Mouse (Mus musculus) midbrain, embryonic 15.5 days (tissue): ENCODE results near the gene Pxk. TPM values are rescaled to one million over a fixed set of nuclear protein-coding genes. Genes with fewer than 3 reads are reported as not detected.
"Not testable (repeated sequence)": the region's sequence is repeated elsewhere in the genome, so short reads cannot be mapped to it uniquely, and the experiment has no call there.

Source experiments
- ATAC-seq: fragments of 200-750 bp; cut with Nextera tagmentation; replicated peaks from 2 replicates; pipeline ENCODE4 v1.8.0; 2017; ENCODE audit warnings: moderate TSS enrichment
- H3K27ac ChIP-seq: fragments of 300-500 bp; sonication (generic); 2 replicates; pipeline ENCODE4 v1.5.1; 2015; ENCODE audit warnings: mild to moderate bottlenecking, inconsistent platforms
- H3K27me3 ChIP-seq: fragments of 300-500 bp; sonication (generic); replicated peaks from 2 replicates; pipeline ENCODE4 v1.6.1; 2015; ENCODE audit warnings: inconsistent platforms
- H3K36me3 ChIP-seq: fragments of 300-500 bp; sonication (generic); replicated peaks from 2 replicates; pipeline ENCODE4 v1.6.1; 2015; ENCODE audit warnings: inconsistent platforms
- H3K4me1 ChIP-seq: fragments of 300-500 bp; sonication (generic); 2 replicates; pipeline ENCODE4 v1.6.1; 2015; ENCODE audit warnings: inconsistent platforms
- H3K4me2 ChIP-seq: fragments of 300-500 bp; sonication (generic); 2 replicates; pipeline ENCODE4 v1.6.1; 2015; ENCODE audit warnings: inconsistent platforms, mild to moderate bottlenecking, moderate library complexity
- H3K4me3 ChIP-seq: fragments of 300-500 bp; sonication (generic); 2 replicates; pipeline ENCODE4 v1.5.1; 2015; ENCODE audit warnings: mild to moderate bottlenecking, inconsistent platforms
- H3K9ac ChIP-seq: fragments of 300-500 bp; sonication (generic); 2 replicates; pipeline ENCODE4 v1.6.1; 2015; ENCODE audit warnings: mild to moderate bottlenecking, inconsistent platforms
- H3K9me3 ChIP-seq: fragments of 300-500 bp; sonication (generic); 2 replicates; pipeline ENCODE4 v1.6.1; 2016; ENCODE audit warnings: inconsistent platforms
- WGBS: fragments of 180-500 bp; shearing (Covaris S2); methylation state at CpG from one replicate; pipeline ENCODE4 v1.1.7; 2015; ENCODE audit warnings: mixed read lengths; 5-methylcytosine and 5-hydroxymethylcytosine counted together
- polyA plus RNA-seq: library from polyadenylated mRNA; unstranded; fragments of >200 nt; fragmentation: Nextera tagmentation; extraction: Ambion mirVana; gene quantifications from 2 replicates; pipeline ENCODE4 v1.2.1, GENCODE M21; 2015

Pxk gene
- polyA plus RNA-seq, 1 experiment from 2014 or later: 67.5 TPM

DNA sequence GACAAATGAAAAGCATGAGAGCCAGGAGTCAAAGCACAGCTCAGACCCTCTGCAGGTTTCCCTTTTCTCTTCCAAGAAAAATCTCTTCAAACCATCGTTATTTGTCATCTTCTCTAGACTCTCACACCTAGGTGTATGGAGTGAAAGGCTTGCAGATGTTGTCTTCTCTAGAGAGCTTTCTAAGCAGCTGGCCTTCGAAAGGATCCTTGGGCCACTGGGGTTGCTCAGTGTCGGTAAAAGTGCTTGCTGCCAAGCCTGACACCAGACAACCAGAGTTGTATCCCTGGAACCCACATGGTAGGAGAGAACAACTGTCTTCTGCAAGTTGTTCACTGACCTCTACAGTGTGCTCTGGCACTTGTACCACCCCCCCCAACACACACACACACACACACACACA lies 61.1 kb downstream of the Pxk start:
- H3K4me1 ChIP-seq: no peaks in the 10 kb centered on the region
- peaks cover 25% of the 10 kb centered on the region for H3K36me3 ChIP-seq
- WGBS: 89% methylated on average over 3 of the region's 3 CpGs

DNA sequence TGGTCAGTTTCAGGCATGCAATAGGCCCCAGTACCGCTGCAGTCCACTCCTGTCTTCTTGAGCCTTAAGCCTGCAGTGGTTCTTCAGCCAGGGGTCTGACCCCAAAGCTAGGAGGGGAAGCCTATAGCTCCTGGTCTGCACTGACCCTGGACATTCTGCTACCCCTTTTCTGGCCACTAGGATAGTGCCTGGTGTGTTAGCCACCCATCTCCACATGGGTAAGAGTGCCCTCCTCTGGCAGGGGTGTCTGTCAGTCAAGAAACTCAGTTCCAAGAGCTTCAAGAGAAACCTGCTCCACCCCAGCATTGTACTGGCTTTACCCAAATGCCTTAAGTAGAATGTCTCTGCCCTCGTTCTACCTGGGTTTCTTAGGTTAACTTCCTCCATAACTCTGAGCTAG lies 63.8 kb downstream of the Pxk start:
- Histone ChIP-seq H3K9me3 (no peaks in the 10 kb centered on the region), H3K9ac (no peak overlapping the region), H3K4me1 (no peaks in the 10 kb centered on the region), H3K27me3 (no peaks in the 10 kb centered on the region), H3K27ac (no peak overlapping the region), H3K4me2 (no peak overlapping the region), H3K36me3 (peaks cover 44% of the 10 kb centered on the region), H3K4me3 (no peak overlapping the region)
- no peak for ATAC-seq
- 92% methylated on average over 2 of the region's 2 CpGs for WGBS

More for the DNA sequence above, 61.1 kb downstream of the Pxk start:
- no peaks in the 10 kb centered on the region for H3K27me3 ChIP-seq
- no peak overlapping the region for H3K4me3 ChIP-seq
- no peak overlapping the region for H3K4me2 ChIP-seq
- ATAC-seq: no peak
- no peak overlapping the region for H3K27ac ChIP-seq
- H3K9ac ChIP-seq: no peak overlapping the region
- H3K9me3 ChIP-seq: no peaks in the 10 kb centered on the region

DNA sequence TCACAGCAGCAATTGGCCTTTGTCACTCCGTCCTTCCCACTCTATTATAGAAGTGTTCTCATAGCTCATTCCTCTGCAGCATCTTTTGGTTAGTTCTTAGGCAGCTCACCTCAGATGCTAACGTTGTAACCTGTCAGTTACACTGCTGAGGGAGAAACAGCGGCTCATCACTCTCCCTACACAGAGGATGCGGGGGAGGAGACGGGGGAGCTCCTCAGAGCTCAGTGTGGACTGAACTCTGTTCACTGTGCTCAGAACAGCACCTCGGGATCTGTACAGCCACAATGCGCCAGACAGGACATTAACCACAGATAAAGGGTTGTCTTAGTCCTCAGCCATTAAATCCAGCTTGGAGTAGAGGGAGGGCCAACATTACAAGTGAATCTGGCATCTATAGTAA lies 66.5 kb downstream of the Pxk start:
- Histone ChIP-seq H3K9me3 (no peaks in the 10 kb centered on the region), H3K36me3 (peaks cover 58% of the 10 kb centered on the region), H3K4me3 (no peak overlapping the region), H3K9ac (no peak overlapping the region), H3K4me2 (no peak overlapping the region), H3K4me1 (no peaks in the 10 kb centered on the region), H3K27me3 (no peaks in the 10 kb centered on the region), H3K27ac (no peak overlapping the region)
- WGBS: 85% methylated on average over 7 of the region's 7 CpGs
- no peak for ATAC-seq

- Histone ChIP-seq H3K9me3 (no peaks in the 10 kb centered on the region), H3K27me3 (no peaks in the 10 kb centered on the region), H3K4me1 (peaks cover 8% of the 10 kb centered on the region), H3K4me3 (peak within 1 kb of the TSS; percentile 67), H3K27ac (peak within 1 kb of the TSS; percentile 85), H3K9ac (peak within 1 kb of the TSS; percentile 79), H3K4me2 (peak within 1 kb of the TSS; percentile 88), H3K36me3 (peaks cover 21% of the 10 kb centered on the region)
- ATAC-seq: peak; percentile 99
- WGBS: under 1% methylated on average over 64 of the region's 64 CpGs
These were observed 74.7 kb downstream of the Pxk start, which contains the start of gene Pdhb for GRCm38 (mm10) chr14:8172507-8173410. Gene Pdhb, minus strand, starts transcription at chr14:8173025.

GRCm38 (mm10) chr14:8173542-8174250 lies 75.7 kb downstream of the Pxk start:
- 23% methylated on average over 6 of the region's 7 CpGs for WGBS
- H3K4me1 ChIP-seq, H3K27me3 ChIP-seq, H3K9me3 ChIP-seq: not testable (repeated sequence)
- peak overlapping the region; percentile 81 for H3K27ac ChIP-seq
- H3K4me3 ChIP-seq: peak overlapping the region; percentile 67
- peak overlapping the region; percentile 88 for H3K4me2 ChIP-seq
- peak overlapping the region; percentile 49 for H3K9ac ChIP-seq
- peak; percentile 31 for ATAC-seq
- H3K36me3 ChIP-seq: peaks cover 13% of the 10 kb centered on the region

DNA sequence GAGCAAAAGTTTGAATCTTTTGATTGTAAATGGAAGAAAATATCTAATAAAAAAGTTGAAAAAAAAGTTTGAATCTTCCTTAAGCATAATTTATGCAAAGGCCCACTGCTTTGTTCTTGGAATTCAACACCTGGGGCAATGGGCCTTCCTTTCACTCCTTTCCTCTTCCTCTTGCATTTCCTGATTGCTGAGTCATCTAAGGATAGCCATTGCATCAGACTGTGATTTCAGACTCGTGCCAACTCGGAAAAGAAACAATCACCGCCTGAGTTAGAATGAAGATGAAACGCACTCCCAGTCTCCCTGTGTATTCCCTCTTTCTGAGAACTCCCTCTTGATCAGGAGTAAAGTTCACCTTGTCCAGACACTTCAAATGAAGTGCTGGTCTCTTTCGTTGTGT lies 76.6 kb downstream of the Pxk start:
- no peak overlapping the region for H3K27ac ChIP-seq
- H3K27me3 ChIP-seq: no peaks in the 10 kb centered on the region
- 86% methylated on average over 5 of the region's 5 CpGs for WGBS
- peaks cover 8% of the 10 kb centered on the region for H3K4me1 ChIP-seq
- H3K36me3 ChIP-seq: peaks cover 4% of the 10 kb centered on the region
- no peak for ATAC-seq
- no peak overlapping the region for H3K4me3 ChIP-seq
- H3K9me3 ChIP-seq: no peaks in the 10 kb centered on the region
- H3K9ac ChIP-seq: no peak overlapping the region
- no peak overlapping the region for H3K4me2 ChIP-seq

DNA sequence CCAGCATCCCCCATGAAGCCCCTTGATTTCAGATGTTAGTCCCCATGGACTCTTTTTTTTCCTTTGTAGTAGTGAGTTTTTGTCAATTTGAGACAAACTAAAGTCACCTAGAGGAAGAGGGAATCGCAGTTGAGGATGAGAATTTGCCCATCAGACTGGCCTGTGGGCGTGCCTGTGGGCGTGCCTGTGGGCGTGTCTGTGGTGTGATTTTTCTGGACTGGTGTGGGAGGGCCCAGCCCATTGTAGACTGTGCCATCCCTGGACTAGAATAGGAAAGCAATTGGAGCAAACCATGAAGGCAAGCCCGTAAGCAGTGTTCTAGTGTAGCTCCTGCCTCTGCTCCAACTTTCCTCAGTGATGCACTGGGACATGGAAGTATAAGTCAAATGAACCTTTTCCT lies 78.2 kb downstream of the Pxk start:
- ATAC-seq: no peak
- Histone ChIP-seq H3K36me3 (no peaks in the 10 kb centered on the region), H3K27ac (no peak overlapping the region), H3K4me1 (peaks cover 8% of the 10 kb centered on the region), H3K27me3 (no peaks in the 10 kb centered on the region), H3K9me3 (no peaks in the 10 kb centered on the region), H3K4me2 (no peak overlapping the region), H3K9ac (no peak overlapping the region), H3K4me3 (no peak overlapping the region)
- WGBS: 58% methylated on average over 5 of the region's 5 CpGs

- ATAC-seq: no peak
- H3K27ac ChIP-seq: no peak overlapping the region
- H3K9me3 ChIP-seq: no peaks in the 10 kb centered on the region
- no peak overlapping the region for H3K9ac ChIP-seq
- H3K27me3 ChIP-seq: no peaks in the 10 kb centered on the region
- no peak overlapping the region for H3K4me3 ChIP-seq
- H3K4me2 ChIP-seq: no peak overlapping the region
- no peaks in the 10 kb centered on the region for H3K36me3 ChIP-seq
- WGBS: 76% methylated on average over 4 of the region's 4 CpGs
- no peaks in the 10 kb centered on the region for H3K4me1 ChIP-seq
These were observed 82.5 kb downstream of the Pxk start for GRCm38 (mm10) chr14:8180371-8181035.

DNA sequence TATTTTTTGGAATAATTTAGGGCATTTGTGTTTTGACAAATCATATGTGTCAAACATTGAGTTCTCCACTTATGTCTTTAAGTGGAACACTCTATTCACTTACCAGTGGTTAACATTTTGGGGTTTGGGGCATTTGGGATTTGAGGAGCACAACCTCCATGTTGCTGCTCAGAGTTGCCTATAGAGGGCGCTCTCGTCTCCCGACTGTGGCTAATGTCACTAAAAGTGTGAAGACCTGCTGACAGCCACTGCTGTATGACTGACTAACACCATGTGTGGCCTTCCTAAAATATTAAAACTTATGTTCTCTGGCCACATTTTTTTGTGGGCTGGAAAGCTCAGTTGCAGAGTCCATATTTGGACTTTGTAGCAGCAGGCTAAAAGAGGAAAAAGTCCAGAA lies 85.3 kb downstream of the Pxk start:
- no peak overlapping the region for H3K4me3 ChIP-seq
- H3K27me3 ChIP-seq: no peaks in the 10 kb centered on the region
- H3K4me1 ChIP-seq: no peaks in the 10 kb centered on the region
- no peak overlapping the region for H3K9ac ChIP-seq
- H3K27ac ChIP-seq: no peak overlapping the region
- no peaks in the 10 kb centered on the region for H3K36me3 ChIP-seq
- no peak for ATAC-seq
- no peak overlapping the region for H3K4me2 ChIP-seq
- H3K9me3 ChIP-seq: no peaks in the 10 kb centered on the region
- WGBS: 50% methylated on average over 3 of the region's 3 CpGs

DNA sequence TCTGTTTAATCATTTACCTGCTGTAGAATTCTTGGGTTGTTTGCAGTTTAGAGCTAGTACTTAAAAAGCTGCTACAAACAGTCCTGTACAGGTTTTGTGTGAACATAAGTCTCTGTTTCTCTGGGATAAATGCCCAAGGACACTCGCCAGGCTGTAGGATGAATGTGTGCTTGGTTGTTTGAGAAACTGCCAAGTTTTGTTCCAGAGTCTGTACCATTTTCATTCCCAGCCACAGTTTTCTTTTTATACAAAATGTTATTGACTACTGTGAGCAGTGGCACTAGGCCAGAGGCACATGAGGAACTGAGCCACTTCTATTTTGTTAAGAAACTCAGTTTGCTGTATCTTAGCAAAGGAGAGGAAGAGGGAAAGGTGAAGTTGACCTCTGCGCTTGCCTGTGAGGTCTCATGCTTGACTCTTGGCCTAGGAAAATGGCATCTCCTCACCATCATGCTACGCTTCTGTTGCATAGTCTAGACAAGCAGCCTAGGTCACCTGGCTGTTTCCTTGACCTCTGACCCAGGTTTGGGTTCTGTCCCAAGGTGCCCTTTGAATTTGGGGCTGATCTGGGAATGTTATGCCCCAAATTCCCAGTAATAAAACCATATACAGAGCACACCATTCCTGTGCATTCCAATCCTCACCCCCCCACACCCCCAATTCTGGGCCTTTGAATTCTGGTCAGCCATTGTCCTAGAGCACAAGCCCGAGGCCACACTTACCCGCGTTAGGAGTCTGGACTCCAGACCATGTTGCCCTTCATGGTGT lies 88.5 kb downstream of the Pxk start:
- H3K4me1 ChIP-seq: no peaks in the 10 kb centered on the region
- no peaks in the 10 kb centered on the region for H3K9me3 ChIP-seq
- H3K36me3 ChIP-seq: no peaks in the 10 kb centered on the region
- WGBS: 90% methylated on average over 6 of the region's 6 CpGs
- H3K27ac ChIP-seq: no peak overlapping the region
- ATAC-seq: no peak
- H3K4me2 ChIP-seq: no peak overlapping the region
- no peak overlapping the region for H3K9ac ChIP-seq
- no peak overlapping the region for H3K4me3 ChIP-seq
- H3K27me3 ChIP-seq: no peaks in the 10 kb centered on the region

DNA sequence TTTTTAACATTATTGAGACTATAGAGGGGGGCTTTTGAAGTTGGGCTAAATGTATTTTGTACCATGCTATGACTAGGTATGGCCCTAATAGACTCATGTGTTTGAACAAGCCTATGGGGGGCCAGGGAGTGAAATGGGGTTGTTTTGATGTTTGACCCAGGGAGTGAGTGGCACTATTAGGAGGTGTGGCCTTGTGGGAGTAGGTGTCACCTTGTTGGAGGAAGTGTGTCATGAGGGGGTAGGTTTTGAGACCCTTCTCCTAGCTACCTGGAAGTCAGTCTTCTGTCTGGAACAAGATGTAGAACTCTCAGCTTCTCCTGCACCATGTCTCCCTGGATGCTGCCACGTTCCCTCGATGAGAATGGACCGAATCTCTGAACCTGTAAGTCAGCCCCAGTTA lies 92.5 kb downstream of the Pxk start:
- Histone ChIP-seq H3K27me3 (no peaks in the 10 kb centered on the region), H3K27ac (no peak overlapping the region), H3K9ac (no peak overlapping the region), H3K4me1 (no peaks in the 10 kb centered on the region), H3K9me3 (no peaks in the 10 kb centered on the region), H3K4me2 (no peak overlapping the region), H3K4me3 (no peak overlapping the region), H3K36me3 (no peaks in the 10 kb centered on the region)
- 92% methylated on average over 3 of the region's 3 CpGs for WGBS
- no peak for ATAC-seq
